Mouse (Mus musculus) cerebellum, adult 18-20 months (tissue): ENCODE data around the gene Ralgps2.

Source experiments
- DNase-seq, 2 experiments: peaks; one replicate each; pipeline ENCODE4 v3.0.0; 2021

The Ralgps2 gene

DNA sequence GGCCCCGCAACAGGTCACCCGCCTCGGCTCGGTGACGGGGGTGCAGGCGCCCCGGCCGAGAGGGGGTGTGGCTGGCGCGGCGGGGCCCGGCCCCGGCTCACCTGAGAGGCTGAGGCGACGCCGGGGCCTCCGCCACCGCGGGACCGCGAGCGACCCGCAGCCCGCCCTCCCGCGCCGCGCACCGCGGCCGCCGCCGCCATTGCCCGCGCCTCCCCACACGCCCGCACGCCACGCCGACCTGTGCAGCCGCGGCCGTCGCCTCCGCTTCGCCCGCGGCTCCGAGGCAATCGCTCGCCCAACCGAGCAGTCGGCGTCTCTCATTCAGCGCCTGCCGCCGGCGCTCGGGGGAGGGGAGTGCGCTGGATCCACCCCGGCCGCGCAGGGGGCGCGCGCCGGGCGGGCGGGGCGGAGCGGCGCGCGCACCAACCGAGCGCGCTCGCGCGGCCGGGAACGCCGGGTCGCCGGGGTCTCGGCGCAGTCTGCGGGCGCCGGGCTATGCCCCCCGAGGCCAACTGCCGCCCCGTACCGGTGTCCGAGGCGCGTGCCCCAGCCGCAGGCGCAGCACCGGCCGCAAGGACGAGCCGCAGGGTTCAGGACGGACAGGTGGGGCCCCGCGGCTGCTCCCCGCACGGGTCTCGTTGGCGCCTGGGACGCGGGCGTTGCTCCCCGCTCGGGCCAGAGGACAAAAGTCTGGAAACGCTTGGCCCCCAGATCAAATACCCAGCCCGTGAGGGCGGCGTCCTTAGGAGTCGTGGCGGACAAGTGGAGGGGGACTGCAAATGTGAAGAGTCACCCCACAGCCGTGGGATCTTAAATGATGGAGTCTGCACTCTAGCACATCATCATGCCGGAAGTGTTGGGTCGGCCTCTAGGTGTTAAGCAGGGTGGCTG lies at the start of gene Ralgps2:
Ralgps2 (minus strand) TSS at position 376 of the 891 bp plus-strand sequence.
- peak; percentile 71 to 80 for DNase-seq

DNA sequence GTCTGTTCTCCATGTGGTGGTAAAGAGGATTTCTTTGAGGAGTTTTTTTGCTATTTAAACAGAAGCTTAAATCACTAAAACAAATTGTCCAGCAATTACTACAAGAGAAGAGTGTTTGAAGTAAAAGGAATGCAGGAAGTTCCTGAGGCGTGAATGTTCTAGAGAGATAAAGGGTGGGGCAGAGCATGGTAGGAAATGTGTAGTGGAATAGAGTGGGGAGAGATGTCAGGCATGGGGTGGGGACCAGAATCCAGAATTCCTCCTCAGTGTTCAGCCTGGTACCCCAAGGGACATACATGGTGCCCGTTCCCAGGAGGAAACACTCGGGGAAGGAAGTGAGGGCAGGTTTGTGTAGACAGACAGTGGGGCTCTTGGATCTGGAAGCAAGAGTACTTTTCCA lies 48.1 kb upstream of the Ralgps2 start:
- no peak for DNase-seq

DNA sequence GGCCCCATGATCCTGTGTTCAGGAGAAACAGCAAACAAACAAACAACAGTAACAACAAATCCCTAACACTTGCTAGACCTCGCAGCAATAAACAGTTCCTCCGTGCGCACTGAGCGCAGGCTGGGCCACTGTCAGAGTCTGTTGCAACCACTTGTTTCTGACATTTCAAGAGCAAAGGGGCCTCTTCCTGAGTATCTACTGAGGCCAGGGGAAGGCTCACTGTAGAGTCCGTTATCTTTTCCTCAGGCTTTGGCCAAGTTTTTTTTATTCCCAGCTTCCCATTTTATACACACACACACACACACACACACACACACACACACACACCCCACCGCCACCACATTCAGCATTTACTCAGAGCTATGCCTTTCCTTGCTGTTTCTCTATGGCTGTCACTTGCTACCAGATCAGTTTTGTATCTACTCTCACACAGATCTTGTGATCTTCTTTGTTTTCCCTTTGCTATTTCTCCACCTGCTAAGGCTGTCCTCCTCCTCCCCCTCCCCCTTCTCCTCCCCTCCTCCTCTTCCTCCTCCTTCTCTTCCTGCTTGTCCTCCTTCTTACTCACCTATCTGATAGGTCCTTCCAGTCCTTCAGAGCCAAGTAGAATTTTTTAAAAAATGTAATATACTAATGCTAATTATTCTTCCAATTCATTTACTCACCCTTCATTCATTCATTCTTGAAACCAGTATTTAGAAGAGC lies 47.4 kb upstream of the Ralgps2 start:
- DNase-seq = no peak

DNA sequence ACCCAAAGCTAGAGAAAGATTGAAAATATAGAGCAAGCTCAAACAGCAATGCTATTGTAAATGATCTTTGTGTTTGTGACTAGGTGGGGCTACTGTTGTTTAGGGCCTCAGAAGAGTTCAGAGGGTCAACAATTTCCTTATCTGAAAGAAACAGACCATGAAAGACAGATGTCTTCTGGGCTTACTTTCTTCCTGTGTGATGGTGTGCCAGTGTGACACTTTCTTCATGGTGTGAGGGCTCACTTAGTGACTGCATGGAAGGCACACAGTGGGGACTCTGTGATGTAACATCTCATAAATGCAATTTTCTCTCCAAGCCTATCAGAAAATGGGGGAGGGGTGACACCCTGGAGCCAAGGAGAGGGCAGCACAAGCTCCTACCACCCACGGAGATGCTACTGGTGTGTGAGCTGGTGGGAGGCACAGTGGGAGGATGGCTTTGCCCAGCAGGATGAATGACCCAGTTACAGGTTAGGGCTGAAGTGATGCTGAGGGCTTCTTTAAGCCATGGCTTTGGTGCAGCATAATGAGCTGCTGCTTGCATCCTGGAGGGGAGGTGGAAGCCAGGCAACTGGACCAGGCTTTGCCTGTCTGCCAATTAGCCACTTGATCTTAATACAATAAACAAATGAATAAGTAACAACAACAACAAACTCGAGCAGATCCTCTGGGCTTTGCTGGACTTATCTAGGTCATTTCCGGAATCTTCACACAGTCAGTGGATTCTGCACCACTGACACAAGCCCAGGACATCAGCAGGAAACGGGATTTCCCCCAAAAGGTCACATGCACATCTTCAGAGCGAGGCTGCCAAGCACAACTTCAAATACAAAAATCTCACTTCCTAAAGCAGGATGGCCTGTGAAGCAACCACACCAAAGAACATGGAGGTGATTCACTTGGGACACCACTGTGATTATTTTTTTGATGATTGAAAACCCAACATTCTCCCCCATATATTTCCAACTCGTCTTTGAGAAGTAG lies 46.5 kb upstream of the Ralgps2 start:
- no peak for DNase-seq

DNA sequence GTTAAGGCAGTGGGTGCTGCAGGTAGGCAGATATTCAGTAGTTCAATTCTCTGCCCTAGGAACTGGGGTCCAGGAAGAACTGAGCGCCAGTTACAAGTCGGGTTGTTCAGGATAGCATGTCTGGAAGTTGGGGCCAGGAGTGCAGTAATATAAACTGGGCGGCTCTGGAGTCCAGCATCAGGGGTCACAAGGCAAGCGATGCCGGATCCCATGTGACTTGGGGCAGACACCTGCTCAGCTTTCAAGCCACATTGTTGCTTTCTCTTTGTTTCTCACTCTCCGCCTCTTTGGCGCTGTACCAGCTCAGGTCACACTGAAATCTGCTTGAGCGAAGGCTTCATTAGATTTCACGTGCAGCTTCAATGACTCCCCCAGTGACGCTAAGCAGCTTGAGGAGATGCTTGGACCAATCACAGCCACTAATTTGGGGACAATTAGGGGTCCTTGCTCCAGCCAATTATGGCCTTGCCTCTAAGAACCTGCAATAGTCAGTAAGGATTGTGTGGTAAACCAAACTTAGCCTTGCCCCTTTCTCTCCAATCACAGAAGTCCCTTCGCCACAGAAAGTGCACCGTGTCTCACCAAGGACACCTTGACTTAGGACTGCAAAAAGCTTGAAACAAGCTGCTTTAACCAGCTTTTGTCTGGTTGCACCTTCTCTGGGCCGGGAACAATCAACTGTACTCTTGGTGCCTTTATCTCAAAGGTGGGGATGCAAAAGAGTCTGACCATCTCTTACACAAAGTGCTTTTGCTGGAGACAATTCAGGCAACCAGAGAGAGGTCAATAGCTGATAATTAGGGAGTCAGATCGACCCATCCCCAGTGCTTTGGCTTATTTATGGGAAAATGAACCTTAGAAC lies 43.8 kb upstream of the Ralgps2 start:
- DNase-seq = no peak

DNA sequence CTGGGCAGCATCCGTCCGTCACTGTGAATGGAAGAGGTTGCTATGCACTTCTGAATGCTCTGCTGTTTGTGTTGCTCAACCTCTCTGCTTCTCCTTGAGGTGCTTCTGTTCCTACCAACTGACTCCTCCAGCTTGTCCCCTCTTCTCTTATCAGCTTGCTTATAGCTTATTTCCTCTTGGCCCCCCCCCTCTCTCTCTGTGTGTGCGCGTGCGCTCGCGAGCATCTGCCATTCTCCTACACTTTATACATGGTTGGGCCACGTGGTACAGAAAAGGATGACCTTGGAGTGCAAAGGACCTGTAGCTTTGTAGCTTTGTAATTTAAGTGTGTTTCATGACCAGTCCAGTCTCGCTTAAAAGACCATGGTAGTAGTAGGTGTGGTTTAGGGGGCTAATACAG lies 42.5 kb upstream of the Ralgps2 start:
- DNase-seq = no peak

DNA sequence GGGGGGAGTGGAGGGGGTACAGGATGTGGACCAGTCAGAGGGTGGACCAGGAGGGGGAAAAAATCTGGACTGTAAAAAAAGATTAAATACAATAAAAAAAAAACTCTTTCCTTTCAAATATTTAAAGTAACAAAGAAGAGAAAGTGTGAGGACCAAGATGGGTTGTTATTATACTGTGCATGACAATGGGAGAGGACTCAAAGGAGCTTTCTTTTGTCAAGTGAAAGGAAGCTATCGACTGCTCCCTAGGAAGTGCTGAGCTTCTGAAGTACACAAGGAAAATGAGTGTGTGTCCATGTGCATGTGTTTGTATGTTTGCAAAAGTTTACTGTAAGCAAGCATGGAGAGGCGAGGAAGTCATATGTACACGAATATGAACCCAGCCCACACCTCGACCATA lies 40.3 kb upstream of the Ralgps2 start:
- DNase-seq = no peak

DNA sequence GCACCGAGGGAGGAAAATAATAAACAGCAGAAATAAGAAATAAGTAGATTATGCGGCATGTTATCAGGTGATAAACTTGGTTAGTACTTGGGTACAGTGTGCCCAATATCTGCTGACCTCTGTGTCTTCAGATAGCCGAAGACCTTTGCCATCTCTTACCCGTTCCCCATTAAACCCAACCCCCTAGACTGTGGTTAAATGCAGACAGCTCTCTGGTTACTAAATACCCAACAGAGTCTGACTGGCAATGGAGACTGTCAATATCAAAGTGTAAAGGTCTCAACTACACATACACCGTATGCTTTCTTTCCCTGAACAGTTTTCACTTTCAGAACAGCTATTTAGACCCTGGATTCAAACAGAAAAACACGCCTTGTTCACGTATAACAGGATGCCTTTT lies 39.2 kb upstream of the Ralgps2 start:
- no peak for DNase-seq

DNA sequence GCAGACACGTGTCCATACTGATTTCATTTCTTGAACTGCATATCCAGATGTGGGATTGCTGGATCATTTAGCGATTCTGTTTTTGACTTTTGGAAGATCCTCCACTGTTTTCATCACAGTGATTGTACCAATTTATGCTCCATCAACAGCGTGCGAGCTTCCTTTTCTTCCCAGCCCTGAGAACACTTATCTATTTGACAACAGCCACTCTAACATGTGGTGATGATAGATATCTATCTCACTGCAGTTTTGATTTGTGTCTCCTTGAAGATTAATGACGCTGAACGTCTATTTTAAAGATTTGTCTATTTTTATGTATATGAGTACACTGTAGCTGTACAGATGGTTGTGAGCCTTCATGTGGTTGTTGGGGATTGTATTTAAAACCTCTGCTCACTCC lies 34.4 kb upstream of the Ralgps2 start:
- no peak for DNase-seq

DNA sequence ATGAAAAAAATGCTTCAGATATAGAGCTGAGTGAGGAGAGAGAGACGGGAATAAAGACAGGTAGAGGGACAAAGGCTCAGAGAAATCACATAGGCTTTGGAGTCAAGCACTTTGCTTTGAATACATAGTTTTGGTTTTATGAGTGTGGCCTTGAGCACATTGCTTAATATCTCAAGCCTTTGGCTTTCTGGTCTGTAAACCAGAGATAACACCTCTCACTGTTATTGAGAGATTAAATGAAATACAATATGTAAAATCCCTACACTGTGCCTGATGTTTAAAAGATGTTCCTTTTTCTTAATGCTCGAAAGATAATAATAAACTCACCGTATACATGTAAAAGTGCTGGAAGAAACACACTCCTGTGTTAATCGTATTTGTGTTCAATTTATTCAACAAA lies 33.0 kb upstream of the Ralgps2 start:
- no peak for DNase-seq

DNA sequence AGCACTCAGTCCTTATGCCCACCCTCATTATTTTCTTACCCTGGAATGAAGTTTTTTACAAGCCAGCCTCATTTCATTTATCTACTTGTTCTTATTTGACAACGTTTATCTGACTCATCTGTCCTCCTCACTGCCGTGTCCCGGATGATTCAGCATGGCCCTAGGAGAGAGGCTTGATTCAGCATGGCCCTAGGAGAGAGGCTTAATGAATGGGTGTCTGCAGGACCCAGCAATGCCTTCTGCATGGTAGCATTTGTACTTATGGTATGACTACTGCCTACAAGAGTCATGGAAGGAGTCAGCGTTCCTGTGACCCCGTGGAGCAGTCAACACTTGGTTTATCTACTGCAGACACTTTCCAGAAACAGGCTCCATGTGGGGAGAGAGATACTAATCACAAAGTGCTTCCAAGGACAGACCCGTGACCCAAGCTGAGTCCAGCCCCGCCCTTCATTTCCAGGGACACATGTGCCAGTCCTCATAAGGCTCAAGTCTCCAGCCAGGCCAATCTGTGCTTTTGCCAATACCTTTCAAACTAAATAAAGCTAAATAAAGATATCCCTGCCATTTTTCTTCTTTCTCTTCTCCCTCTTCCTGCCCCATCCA lies 31.9 kb upstream of the Ralgps2 start:
- DNase-seq = no peak

DNA sequence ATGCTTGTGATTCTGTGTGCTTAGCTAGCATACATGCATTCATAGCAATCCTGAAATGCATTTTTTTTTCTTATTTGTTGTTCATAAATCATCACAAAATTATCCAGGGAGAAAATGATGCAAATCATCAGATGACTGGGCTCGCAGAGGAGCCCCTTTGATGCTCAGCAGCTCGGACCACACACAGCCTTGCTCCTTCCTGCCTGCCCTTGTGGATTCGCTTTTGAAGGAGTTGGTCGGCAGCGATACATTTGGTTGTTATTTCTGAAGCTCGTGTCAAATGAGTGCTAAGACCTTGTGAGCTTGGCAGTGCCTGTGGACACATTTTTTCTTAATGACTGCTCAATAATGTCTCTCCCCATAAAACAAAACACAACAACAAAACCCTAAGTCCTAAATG lies 31.2 kb upstream of the Ralgps2 start:
- no peak for DNase-seq

DNA sequence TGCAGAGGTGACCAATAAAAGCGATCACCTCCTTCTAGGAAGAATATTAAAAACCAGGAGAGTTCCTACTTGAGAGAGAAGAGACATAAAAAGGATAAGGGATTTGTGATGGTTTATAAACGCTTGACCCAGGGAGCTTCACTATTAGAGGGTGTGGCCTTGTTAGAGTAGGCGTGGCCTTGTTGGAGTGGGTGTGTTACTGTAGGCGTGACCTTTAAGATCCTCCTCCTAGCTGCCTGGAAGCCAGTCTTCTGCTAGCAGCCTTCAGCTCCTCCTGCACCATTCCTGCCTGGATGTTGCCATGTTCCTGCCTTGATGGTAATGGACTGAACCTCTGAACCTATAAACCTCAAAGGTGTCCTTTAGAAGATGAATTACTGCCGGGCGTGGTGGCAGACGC lies 28.7 kb upstream of the Ralgps2 start:
- no peak for DNase-seq

DNA sequence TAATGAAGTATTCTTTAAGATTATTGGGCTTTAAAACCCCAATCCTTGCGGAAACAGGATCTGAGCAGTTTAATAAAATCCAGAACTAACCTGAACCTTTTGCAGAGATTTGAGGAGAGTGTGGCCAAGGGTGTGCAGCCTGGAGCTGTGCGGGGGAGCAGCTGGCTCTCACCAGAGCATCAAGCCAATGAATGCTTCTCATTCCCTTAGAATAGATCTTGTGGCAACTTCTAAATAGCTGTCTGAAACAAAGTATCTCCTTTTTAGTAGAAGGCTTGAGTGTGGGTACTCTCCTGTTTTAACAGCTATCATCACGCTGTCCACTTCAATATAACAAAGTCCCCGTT lies 25.1 kb upstream of the Ralgps2 start:
- DNase-seq = no peak

DNA sequence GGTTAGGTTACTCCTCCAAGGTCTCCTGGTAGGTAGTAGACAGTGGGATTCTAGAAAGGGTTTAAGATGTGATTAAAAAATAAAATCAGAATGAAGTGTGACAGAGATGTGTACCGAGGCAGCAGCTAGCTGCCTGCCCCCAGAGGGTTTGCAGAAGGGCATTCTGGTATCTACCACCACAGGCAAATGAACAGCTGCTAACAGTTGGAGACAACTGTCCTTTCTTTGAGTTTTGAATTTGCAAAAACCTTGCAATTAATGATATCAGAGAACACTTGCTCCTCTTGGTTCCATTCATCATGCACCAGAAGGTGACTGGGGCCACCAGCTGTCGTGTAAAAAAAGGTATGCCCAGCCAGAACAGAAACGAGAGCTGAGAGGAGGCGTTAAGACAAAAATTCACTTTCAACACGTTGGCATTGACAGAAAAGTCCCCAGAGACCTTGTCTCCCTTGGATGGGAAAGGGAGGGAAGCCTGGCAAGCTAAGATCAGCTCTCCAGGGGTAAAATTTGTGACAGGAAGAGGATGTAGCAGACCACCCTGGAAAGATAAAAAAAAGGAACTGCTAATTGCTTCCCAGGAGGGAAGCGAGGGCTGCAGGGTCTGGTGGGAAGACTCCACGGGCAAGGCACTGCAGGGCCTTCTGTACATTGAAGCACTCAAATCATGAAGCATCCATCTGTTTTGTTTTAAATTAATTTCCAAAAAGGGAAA lies 24.6 kb upstream of the Ralgps2 start:
- no peak for DNase-seq

DNA sequence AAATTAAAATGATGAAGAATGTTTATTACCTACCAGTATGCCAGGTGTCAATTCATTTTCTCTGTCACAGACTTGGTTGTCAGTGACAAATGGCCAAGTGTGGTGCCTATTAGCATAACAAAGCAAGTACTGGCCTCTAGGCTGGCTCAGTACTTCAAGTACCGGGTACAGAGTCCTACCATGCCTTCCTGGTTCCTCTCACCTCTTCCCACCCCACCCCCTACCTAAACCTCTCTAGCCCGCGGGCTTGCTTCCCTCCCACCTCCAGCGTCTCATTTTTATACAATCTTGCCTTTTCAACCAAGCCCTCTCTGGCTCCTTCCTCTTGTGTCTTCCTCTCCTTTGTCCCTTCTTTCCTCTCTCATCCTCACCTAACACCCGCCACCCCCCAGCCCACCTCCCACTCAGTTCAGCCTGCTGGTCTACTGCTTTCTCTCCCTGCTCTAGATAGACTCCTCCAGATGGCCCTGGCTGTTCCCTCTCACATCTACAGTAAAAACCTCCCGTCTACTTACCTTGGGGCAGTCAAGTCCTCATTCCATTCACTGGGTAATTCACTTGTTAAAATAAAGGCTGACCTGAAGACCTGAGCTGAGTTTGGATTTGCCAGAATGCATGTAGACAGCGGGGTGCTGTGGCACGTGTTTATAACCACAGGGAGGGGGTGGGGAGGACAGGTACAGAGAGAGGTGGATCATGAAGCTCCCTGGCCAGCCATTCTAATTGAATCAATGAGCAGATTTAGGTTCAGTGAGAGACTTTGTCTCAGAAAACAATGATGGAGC lies 22.2 kb upstream of the Ralgps2 start:
- no peak for DNase-seq

DNA sequence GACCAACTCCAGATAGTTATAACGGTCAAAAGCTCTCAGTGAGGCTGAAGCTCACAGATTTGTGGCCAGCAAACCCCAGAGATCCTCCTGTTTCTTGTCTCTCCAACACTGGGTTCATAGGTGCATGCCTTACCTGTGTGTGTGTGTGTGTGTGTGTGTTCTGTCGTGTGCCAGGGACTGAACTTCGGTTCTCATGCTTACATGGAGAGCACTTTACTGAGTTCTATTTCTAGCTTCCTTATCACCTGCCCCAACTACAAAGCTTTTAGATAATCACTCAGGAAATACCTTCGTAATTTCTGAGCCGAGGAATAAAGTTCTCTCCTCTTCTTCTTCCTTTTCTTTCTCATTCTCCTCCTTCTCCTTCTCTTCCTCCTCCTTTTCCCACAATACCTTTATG lies 19.6 kb upstream of the Ralgps2 start:
- no peak for DNase-seq

DNA sequence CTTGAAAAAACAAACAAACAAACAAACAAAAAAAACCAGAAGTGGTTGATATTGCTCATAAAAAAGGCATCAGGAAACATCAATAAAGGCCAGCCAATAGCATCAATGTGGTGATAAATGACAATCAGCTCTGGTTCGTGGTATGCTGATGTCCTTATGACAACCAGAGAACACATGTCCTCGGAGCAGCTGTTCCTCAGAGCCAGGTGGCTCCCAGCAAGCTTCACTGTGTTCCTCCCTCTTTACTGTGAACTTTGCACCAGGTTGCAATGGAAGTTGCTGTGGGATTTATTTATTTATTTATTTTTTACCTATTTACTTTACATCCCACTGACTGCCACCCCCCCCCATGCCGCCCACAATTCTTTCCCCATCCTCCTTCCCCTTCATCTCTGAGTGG lies 17.9 kb upstream of the Ralgps2 start:
- DNase-seq = no peak

DNA sequence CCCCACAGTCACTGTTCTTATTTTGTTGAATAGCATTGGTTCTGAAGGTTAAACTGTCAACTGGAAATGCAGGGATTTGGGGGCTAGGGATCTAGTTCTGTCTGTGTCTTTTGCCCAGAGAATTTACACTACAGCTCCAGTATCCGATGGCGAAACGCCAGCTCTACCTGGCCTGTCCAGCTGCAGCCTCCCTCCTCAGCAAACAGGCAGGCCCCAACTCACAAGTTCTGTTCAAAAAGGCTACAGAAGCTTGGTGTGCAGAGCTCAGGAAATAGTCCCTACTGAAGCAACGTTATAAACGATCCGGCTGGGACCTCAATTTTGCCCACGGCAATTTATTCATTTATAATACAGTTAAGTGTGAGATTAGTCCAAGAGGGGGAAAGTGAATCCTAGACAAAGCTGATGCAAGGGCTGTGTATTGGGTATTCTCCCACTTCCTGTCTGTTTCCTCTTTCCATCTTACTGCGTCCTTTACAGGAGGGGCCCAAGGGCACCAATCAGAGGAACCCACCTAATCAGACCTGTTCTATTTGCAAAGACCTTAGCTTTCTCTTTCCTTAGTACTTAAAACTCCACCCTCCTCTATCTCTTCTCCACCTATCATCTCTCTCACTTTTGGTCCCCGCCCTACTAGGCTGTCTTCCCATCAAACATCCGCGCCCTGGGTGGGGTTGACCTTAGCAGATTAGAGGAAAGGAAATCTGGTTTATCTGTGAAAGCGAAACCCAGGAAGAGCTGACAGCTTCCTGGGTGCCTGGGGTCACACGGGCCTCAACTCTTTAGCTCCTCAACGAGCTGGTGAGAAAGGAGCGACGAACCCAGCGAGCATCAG lies 16.7 kb upstream of the Ralgps2 start:
- DNase-seq = no peak
